Mouse (Mus musculus) liver, adult 2 months (tissue): Measurements from ENCODE around the gene Parva.

ENCODE experiments used
- CTCF ChIP-seq: fragments of 200-500 bp; IDR thresholded peaks from 2 replicates; pipeline ENCODE4 v1.5.1; 2011; ENCODE audit warnings: low read depth, low read length, control low read depth
- POLR2A ChIP-seq: fragments of 200-500 bp; IDR thresholded peaks from 2 replicates; pipeline ENCODE4 v1.6.1; 2011; ENCODE audit warnings: low read length, control low read depth; ENCODE audit not compliant: insufficient read depth; ENCODE audit errors: extremely low read depth

DNA sequence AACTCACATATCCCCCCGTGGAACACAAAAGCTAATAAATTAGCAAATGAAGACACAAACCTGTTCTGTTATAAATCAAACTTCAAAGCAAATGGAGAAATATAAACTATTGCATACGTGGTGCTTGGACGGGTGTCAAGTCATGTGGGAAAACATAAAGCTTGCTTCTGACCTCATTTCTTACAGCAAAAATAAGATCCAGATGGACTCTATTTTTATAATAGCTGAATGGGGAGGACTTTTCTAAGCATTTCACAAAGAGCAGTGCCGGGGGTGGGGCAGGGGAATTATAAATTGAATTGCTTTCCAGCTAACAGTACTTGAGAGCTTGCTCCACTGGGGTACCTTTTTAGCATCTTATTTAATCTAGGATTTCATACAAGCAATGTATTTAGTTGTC, 200.2 kb downstream of the Parva start:
- TF ChIP-seq CTCF (no peak), POLR2A (no peak)
